Mouse (Mus musculus) left cerebral cortex, postnatal 10 days (tissue): ENCODE data around the gene Nsun2. TPM values are rescaled to one million over a fixed set of nuclear protein-coding genes. Genes with fewer than 3 reads are reported as not detected.

Experiments
- DNase-seq, 2 experiments: peaks; one replicate each; pipeline ENCODE4 v3.0.0; 2021 to 2022; ENCODE audit warnings: low spot score in 2 of 2, mixed read lengths in 1 of 2; ENCODE audit errors: extremely low spot score in 1 of 2
- intact Hi-C: fragments of 180-260 bp; cut with DNase I; formaldehyde crosslinking; loops from one replicate; pipeline ENCODE4 v1.15.1; 2025
- total RNA-seq, 2 experiments: library from RNA; stranded (reverse); gene quantifications; 2 replicates each; pipeline ENCODE4 v1.2.3; 2021

Nsun2 gene
- total RNA-seq, result 10 to 100 TPM; 67.6 to 68.9 TPM

DNA sequence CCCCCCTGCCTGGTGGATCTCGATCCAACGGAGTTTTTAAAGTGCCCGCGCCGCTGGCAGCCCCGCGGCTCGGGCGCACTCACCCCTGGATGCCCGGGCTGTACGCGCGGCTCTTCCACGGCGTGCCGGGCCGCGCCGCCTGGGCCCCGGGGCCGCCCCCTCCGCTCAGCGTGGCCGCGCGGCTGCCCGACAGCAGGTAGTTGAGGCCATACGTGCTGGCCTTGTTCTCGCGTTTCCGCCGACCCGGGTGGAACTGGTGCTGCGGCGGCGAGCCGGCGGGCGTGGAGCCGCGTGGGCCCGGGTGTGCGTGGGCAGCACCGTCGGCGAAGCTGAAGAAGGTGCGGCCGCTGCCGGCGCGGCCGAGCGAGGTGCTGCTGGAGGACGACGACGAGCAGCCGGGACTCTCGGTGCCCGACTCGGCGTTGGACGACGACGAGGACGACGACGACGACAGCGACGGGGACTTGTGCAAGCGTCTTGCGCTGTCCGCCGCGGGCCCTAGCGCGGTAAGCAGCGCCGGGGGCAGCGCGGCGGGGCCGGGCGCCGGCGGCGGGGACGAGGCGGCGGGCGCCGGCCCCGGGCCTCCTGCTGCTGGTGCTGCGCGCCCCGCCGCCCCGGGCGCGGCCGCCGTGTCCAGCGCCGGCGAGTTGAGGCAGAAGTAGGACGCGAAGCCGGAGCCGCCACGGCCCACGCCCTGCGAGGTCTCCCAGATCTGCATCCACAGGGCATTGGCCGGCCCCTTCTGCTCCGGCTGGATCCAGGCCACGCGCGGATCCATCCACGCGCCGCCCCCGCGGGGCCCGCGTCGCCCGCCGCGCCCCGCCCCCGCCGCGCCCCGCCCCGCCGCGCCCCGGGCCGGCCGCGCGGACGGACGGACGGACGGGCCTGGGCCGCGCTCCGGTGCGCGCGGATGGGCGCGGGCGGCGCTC, at the start of gene Nsun2:
Gene Nsun2 (plus strand): TSS at position 342 of the 929 bp plus-strand sequence.
- intact Hi-C loops, result no loop called here
- DNase-seq, result peak in 1 of 2 experiments; percentile 81

- intact Hi-C loops, result no loop called here
- peak in 1 of 2 experiments; percentile 31 for DNase-seq
Measured at GRCm38 (mm10) chr13:69485326-69485725, 48.2 kb upstream of the Nsun2 start.

- no peak for DNase-seq
- intact Hi-C loops, result no loop called here
Measured at GRCm38 (mm10) chr13:69485833-69486232, 47.7 kb upstream of the Nsun2 start.

GRCm38 (mm10) chr13:69487108-69487507, 46.4 kb upstream of the Nsun2 start:
- DNase-seq, result no peak
- intact Hi-C loops, result no loop called here

GRCm38 (mm10) chr13:69487611-69488275, 45.8 kb upstream of the Nsun2 start:
- intact Hi-C loops, result no loop called here
- no peak for DNase-seq

DNA sequence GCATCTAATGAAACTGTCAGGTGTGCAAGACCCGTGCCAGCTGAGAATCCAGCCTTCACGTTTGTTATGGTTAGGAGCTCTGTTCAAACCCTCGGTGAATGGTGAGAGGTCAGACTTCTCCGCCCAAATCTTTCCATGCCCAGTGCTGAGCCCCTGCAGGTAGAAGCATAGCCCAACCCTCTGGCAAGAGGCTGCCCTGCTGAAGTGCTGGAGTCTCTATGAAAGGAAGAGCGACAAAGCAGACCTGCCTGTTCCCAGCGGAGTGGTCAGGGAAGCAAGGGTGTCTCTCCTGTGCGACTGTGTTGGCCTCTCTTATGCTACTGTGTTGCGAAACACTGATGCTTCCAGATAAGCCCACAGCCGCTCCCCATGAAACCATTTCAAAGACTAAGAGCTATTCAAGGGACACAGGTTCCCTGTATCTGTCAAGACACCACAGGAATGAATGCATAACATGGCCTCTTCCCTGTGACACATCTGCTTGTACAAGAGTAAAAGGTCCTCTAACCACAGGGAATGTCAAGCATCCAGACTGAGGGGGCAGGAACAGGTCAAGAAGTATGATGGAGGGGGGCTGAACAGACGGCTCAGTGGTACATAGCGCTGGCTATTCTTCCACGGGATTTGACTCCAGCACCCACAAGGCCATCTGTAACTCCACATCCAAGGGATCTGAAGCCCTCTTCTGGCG, 44.8 kb upstream of the Nsun2 start:
- DNase-seq, result no peak
- intact Hi-C loops, result no loop called here

GRCm38 (mm10) chr13:69489777-69490176, 43.8 kb upstream of the Nsun2 start:
- intact Hi-C loops, result no loop called here
- no peak for DNase-seq

- peak; percentile 36 to 68 for DNase-seq
- intact Hi-C loops, result no loop called here
Measured at GRCm38 (mm10) chr13:69492876-69493463, 40.6 kb upstream of the Nsun2 start.

DNA sequence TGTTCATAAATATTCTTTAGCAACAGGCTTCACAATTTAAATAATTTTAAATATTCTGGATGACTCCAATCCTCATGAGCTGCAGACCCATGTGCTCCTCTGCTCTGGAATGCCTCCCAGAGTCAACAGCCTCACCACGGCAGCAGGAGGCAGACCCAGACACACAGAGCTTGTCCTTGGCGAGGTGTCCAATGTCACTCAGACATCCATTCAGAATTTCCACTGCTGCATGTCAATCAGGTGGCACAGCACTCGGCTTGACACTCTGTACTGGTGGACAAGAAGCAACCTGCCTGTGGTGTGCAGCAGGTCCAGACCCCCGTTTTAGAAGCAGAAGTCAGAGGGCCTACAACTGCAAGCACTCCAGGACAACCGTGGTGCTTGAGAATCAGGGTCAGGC, 35.3 kb upstream of the Nsun2 start:
- intact Hi-C loops, result no loop called here
- no peak for DNase-seq

DNA sequence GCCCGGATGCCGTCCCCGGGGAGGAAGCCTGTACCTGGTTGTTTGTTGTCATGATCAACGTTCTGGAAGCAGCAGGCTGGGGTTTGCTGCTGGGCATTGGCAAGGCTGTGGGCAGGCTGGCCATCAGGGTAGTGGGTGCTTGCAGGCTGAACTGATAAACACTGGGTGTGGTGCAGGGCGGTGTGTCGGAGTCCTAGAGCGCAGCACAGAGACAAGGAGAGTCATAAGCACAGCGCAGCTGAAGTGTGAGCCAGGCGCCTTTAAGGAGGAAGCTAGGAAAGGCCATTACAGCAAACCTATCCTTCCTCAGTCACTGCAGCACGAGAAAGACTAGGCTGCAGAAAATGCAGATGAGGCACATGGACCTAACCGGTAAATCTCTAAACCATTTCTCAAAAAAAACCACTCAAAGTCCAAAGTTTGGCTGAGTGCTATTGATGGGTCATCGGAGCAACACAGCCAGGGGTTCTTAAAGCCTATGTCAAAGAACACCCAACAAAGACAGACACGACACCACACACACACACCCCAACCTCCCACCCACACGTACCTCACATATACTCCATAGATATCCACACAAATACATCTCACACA, 31.3 kb upstream of the Nsun2 start:
- DNase-seq, result no peak
- intact Hi-C loops, result no loop called here

- no peak for DNase-seq
- intact Hi-C loops, result no loop called here
Measured at GRCm38 (mm10) chr13:69502863-69503262, 30.7 kb upstream of the Nsun2 start.

GRCm38 (mm10) chr13:69506341-69507086, 27.0 kb upstream of the Nsun2 start:
- intact Hi-C loops, result loop anchor here (5.0 kb wide), 1 partner anchor 111 kb away; no protein-coding TSS in a partner anchor
- DNase-seq, result no peak

DNA sequence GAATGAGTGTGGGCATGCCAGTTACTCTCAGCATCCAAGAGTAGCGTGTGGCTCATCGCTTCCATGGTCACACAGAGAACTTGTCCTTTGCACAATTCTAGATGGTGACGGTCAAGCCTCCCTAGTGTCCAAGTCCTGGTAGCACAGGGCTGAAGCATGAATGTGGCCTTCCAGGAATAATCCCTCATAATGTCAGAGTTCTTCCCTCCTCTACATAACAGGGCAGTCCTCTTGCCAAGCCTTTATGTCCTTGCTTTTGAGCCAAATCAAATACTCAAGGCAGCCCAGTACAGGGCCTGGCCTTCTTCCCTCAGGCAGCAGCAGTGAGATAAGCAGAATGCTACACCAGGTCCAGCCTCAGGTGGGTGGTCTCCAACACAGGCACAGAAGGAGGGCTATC, 25.9 kb upstream of the Nsun2 start:
- no peak for DNase-seq
- intact Hi-C loops, result loop anchor here (5.0 kb wide), 1 partner anchor 110 kb away; no protein-coding TSS in a partner anchor

DNA sequence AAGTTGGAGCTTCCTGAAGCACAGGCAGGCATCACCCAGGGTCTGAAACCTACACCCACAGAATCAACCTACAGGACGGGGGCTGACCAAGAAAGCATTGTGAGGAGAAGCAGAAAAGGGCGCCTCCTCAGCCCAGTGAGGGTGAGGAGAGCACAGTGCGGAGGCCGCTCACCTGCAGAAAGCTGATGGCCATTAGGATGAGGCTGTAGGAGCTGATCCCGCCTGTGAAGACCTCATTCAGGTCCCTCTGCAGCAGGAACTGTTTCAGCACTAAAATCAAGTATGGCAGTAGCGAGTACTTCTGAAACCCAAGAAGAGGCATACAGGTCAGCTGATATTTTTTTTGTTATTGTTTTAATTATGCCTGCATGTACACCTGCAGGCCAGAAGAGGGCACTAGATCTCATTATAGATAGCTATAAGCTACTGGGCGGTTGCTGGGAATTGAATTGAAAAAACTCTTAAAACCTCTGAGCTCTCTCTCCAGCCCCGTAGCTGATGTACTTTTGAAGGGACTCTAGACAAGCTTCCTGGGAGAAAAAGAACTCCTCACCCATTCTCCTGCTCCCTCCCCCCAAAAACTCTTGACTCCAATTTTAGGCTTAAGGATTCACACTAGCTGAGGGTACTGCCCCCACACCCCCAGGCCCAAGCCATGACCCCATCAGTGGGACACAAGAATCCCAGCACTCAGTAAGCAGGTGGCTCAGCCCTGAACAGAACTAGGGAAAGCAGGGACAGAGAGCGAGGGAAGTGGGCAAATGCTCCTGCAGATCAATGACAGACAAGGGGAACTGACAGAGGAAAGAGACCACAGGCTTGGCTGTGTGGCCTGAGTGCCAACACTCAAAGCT, 23.9 kb upstream of the Nsun2 start:
- DNase-seq, result no peak
- intact Hi-C loops, result loop anchor here (5.0 kb wide), 1 partner anchor 108 kb away; no protein-coding TSS in a partner anchor

- intact Hi-C loops, result no loop called here
- no peak for DNase-seq
Measured at GRCm38 (mm10) chr13:69515091-69515490, 18.5 kb upstream of the Nsun2 start.

DNA sequence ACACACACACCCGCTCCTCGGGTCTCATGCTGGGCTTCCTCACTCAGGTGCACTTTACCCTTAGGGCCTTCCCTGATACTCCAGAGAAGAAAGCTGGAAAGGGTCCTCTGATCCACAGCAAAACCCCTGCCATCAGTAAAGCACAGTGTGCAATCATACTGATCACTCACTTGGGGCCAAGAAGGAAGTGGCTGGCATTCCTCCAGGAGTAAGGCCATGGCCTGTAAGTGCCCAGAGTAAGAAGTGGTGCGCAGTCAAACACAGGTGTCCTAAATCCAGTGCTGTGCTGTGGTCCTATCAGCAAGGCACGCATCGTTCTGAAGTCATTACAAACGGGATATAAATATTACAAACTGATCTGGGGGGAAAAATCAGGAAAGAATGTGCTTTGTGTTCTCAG, 16.1 kb upstream of the Nsun2 start:
- intact Hi-C loops, result no loop called here
- DNase-seq, result no peak

DNA sequence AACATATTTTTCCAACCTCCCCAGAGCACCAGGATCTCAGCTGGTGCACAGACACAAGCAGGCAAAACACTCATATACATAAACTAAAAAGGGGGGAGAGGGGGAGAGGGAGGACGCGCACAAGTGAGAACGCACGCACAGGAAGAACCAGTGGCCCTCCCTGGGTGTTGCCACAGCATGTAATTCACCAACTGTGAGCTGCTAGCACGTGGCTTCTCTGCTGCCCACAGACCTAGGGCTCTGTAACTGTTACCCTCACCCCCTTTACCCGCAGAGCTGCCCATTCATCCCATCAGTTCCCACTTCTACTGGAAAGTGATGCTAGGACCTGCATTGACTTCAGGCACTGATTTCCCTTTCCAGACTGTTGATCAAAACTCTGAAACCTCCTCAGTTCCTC, 14.4 kb upstream of the Nsun2 start:
- intact Hi-C loops, result no loop called here
- DNase-seq, result no peak
